ENCODE assay signal across 18 mouse cellular contexts in the genomic region with DNA sequence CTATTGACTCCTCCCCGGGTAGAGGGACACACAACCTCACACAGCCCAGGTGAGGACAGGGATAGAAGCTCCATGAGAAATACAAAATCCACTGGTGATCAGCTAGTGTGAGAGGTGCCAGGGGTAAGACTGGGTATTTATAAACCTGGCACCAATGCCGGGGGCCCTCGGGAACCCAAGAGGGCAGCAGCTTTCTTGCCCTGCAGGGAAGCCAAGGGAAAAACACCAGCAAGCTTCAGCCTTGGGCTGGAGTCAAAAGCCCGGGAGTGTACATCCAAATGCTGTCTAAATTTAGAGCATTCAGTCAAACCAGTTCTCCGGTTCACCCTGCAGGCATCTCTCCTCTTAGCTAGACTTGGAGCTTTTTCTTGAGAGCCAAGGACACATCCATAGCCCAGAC. TPM values are rescaled to one million over a fixed set of nuclear protein-coding genes. Genes with fewer than 3 reads are reported as not detected.
DNase-seq lines count a peak whose midpoint lies in the region; TF ChIP-seq lines count a peak whose summit lies in the region.
"Had no signal": no experiment of that assay in that cellular context is flagged by ENCODE, and none has a peak within 500 bp of the region (broad histone marks: within the 10 kb centered on the region; RNA-seq: fewer than 3 reads in every experiment).

No protein-coding gene starts in this region.

- peak; percentile 2 for DNase-seq in adrenal gland, adult 2 months
- no peak for DNase-seq in adrenal gland, postnatal 25 days
- peak; percentile 93 for DNase-seq in cerebellum, adult 11-12 months
- peak; percentile 85 for DNase-seq in gastrocnemius, adult 18-20 months (ENCODE audit: low spot score)
- peak; percentile 62 to 75 for DNase-seq in heart, postnatal 10 days
- no peak for DNase-seq in kidney, postnatal 14 days
- DNase-seq in embryo, embryonic 10 days (ENCODE audit: low spot score), result no peak
- DNase-seq in layer of hippocampus, adult 2 months (ENCODE audit: low spot score in 2 of 2), result no peak
- DNase-seq: kidney, adult 9 months; liver; right cerebral cortex, postnatal 4 days had no signal

- TF ChIP-seq CTCF in layer of hippocampus, adult 2 months (conservative IDR thresholded peaks at IDR 0.05), result no peak

- no peak overlapping the region for H3K27ac ChIP-seq in layer of hippocampus, adult 2 months
- H3K27ac ChIP-seq: embryonic facial prominence, embryonic 12.5 days; lung, embryonic 15.5 days; midbrain, embryonic 15.5 days had no signal

- intact Hi-C loops in heart, postnatal 10 days (cut with DNase I), result loop anchor here (2.0 kb wide), 1 partner anchor 34 kb away; no protein-coding TSS in a partner anchor

- H3K4me3 ChIP-seq in layer of hippocampus, adult 2 months, result no peak overlapping the region
- H3K4me3 ChIP-seq: embryonic facial prominence, embryonic 12.5 days; lung, embryonic 15.5 days; midbrain, embryonic 15.5 days had no signal

RNA-seq across cellular contexts. Expression of a gene that starts 38.1 kb away (rescaled TPM):
- not detected for total RNA-seq in adrenal gland, adult 2 months (2021)
- not detected in 2 replicates for polyA plus RNA-seq in adrenal gland, adult 2 months (2012; rRNA removed)
- not detected in 2 replicates for total RNA-seq in adrenal gland, postnatal 25 days (2021)
- total RNA-seq in gastrocnemius, adult 18-20 months (2021), result not detected
- total RNA-seq in heart, postnatal 10 days (2021), result not detected
- total RNA-seq in layer of hippocampus, adult 2 months (2021), result 1 to 10 TPM; 2.2 to 2.9 TPM
- total RNA-seq: CH12.LX; granulocyte monocyte progenitor cell, adult 5-6 weeks; megakaryocyte progenitor cell, adult 5-6 weeks had no signal
- polyA plus RNA-seq: stomach, embryonic 14.5 days had no signal

Comparison
In these comparisons a context has a peak if more than half of its experiments do, and no peak if none do; other contexts are left out.
1. DNase-seq: peak in adrenal gland, adult 2 months (single experiment), cerebellum, adult 11-12 months (single experiment), gastrocnemius, adult 18-20 months (single experiment) and heart, postnatal 10 days (2 of 2); none in adrenal gland, postnatal 25 days (single experiment), kidney, postnatal 14 days (single experiment), embryo, embryonic 10 days (single experiment) and layer of hippocampus, adult 2 months (0 of 2).